Mouse (Mus musculus) erythroid progenitor cell, adult 5-6 weeks (primary cell): ENCODE data around the gene Ppp1r13l. TPM values are rescaled to one million over a fixed set of nuclear protein-coding genes. Genes with fewer than 3 reads are reported as not detected.
A peak's percentile ranks its signal among the peaks of the same experiment; 100 is the strongest.

ENCODE experiments used
- ATAC-seq: replicated peaks from 2 replicates; pipeline ENCODE4 v1.8.0; 2016; ENCODE audit warnings: moderate number of reproducible peaks, mild to moderate bottlenecking, moderate TSS enrichment, inconsistent platforms; ENCODE audit not compliant: poor library complexity, low FRiP score, severe bottlenecking
- total RNA-seq, 2 experiments: library from RNA; stranded (forward) in 1 of 2; stranded (reverse) in 1 of 2; fragments of 150-400 nt in 1 of 2; fragments of 186-747, 209-891 nt in 1 of 2; gene quantifications; 2 replicates each; pipeline versions ENCODE4 v1.2.3 to v1.2.4; 2015 to 2017; ENCODE audit warnings: low replicate concordance in 2 of 2

Ppp1r13l gene
- total RNA-seq, 2 experiments from 2014 or later, result 1.7 TPM; not detected in 1

GRCm38 (mm10) chr7:19403731-19404296 is 44.3 kb downstream of the Ppp1r13l start, which contains the start of gene Klc3:
TSS of gene Klc3 (minus strand) at chr7:19404104.
- ATAC-seq, result 0 out of 2 replicates have a peak, but pooled peaks have one; percentile 20

- no peak for ATAC-seq
Measured at GRCm38 (mm10) chr7:19404476-19404875, 44.9 kb downstream of the Ppp1r13l start, which contains the start of gene Ckm. TSS of gene Ckm (plus strand) at chr7:19404776.

GRCm38 (mm10) chr7:19405417-19405816 is 45.9 kb downstream of the Ppp1r13l start:
- ATAC-seq, result peak; percentile 56; the same call in 1 of the 2 replicates

- no peak for ATAC-seq
Measured at GRCm38 (mm10) chr7:19409753-19410152, 50.2 kb downstream of the Ppp1r13l start.

- ATAC-seq, result no peak
Measured at GRCm38 (mm10) chr7:19410766-19411344, 51.3 kb downstream of the Ppp1r13l start.

- no peak for ATAC-seq
Measured at GRCm38 (mm10) chr7:19411783-19412182, 52.2 kb downstream of the Ppp1r13l start.

- no peak for ATAC-seq
Measured at GRCm38 (mm10) chr7:19413525-19413924, 54.0 kb downstream of the Ppp1r13l start.

- ATAC-seq, result no peak
Measured at GRCm38 (mm10) chr7:19416590-19416989, 57.0 kb downstream of the Ppp1r13l start.

- ATAC-seq, result no peak
Measured at GRCm38 (mm10) chr7:19420121-19420520, 60.6 kb downstream of the Ppp1r13l start.

- ATAC-seq, result peak; percentile 95
Measured at GRCm38 (mm10) chr7:19420821-19421636, 61.5 kb downstream of the Ppp1r13l start.

- ATAC-seq, result no peak
Measured at GRCm38 (mm10) chr7:19423083-19423482, 63.5 kb downstream of the Ppp1r13l start.

GRCm38 (mm10) chr7:19424051-19424450 is 64.5 kb downstream of the Ppp1r13l start:
- no peak for ATAC-seq

GRCm38 (mm10) chr7:19426349-19426748 is 66.8 kb downstream of the Ppp1r13l start:
- ATAC-seq, result no peak

GRCm38 (mm10) chr7:19426888-19427287 is 67.3 kb downstream of the Ppp1r13l start:
- ATAC-seq, result no peak

Other genes starting within 250 kb of the Ppp1r13l start
- gene Gm4969, start 241.4 kb upstream of the Ppp1r13l start, total RNA-seq (2015; ENCODE audit: low replicate concordance), result not detected in 2 replicates
- gene Gm4969, start 241.4 kb upstream of the Ppp1r13l start, total RNA-seq (2017; ENCODE audit: low replicate concordance), result not detected in 2 replicates
- 4.7 and 5.0 TPM in 2 replicates for gene Fbxo46, start 239.9 kb upstream of the Ppp1r13l start, total RNA-seq (2015; ENCODE audit: low replicate concordance)
- gene Fbxo46, start 239.9 kb upstream of the Ppp1r13l start, total RNA-seq (2017; ENCODE audit: low replicate concordance), result 6.3 and 7.3 TPM in 2 replicates
- gene Qpctl, start 210.5 kb upstream of the Ppp1r13l start, total RNA-seq (2015; ENCODE audit: low replicate concordance), result 2.5 and 2.9 TPM in 2 replicates
- 1.9 TPM in 2 replicates for gene Qpctl, start 210.5 kb upstream of the Ppp1r13l start, total RNA-seq (2017; ENCODE audit: low replicate concordance)
- gene Snrpd2, start 210.0 kb upstream of the Ppp1r13l start, total RNA-seq (2015; ENCODE audit: low replicate concordance), result 15.5 and 22.0 TPM in 2 replicates
- gene Snrpd2, start 210.0 kb upstream of the Ppp1r13l start, total RNA-seq (2017; ENCODE audit: low replicate concordance), result 5.4 and 15.7 TPM in 2 replicates
- gene Gipr, start 193.6 kb upstream of the Ppp1r13l start, total RNA-seq (2015; ENCODE audit: low replicate concordance), result not detected in 2 replicates
- gene Gipr, start 193.6 kb upstream of the Ppp1r13l start, total RNA-seq (2017; ENCODE audit: low replicate concordance), result not detected in 2 replicates
- gene Eml2, start 183.3 kb upstream of the Ppp1r13l start, total RNA-seq (2015; ENCODE audit: low replicate concordance), result 2.5 TPM in 1 of 2 replicates, not detected in the other
- 1.3 TPM in 1 of 2 replicates, not detected in the other for gene Eml2, start 183.3 kb upstream of the Ppp1r13l start, total RNA-seq (2017; ENCODE audit: low replicate concordance)
- gene Gpr4, start 147.2 kb upstream of the Ppp1r13l start, total RNA-seq (2015; ENCODE audit: low replicate concordance), result not detected in 2 replicates
- not detected in 2 replicates for gene Gpr4, start 147.2 kb upstream of the Ppp1r13l start, total RNA-seq (2017; ENCODE audit: low replicate concordance)
- 19.8 and 25.6 TPM in 2 replicates for gene Opa3, start 131.4 kb upstream of the Ppp1r13l start, total RNA-seq (2015; ENCODE audit: low replicate concordance)
- gene Opa3, start 131.4 kb upstream of the Ppp1r13l start, total RNA-seq (2017; ENCODE audit: low replicate concordance), result 20.0 and 22.7 TPM in 2 replicates
- gene Vasp, start 87.9 kb upstream of the Ppp1r13l start, total RNA-seq (2015; ENCODE audit: low replicate concordance), result 34.0 and 58.7 TPM in 2 replicates
- 17.9 and 26.7 TPM in 2 replicates for gene Vasp, start 87.9 kb upstream of the Ppp1r13l start, total RNA-seq (2017; ENCODE audit: low replicate concordance)
- gene Ppm1n, start 79.7 kb upstream of the Ppp1r13l start, total RNA-seq (2015; ENCODE audit: low replicate concordance), result not detected in 2 replicates
- gene Ppm1n, start 79.7 kb upstream of the Ppp1r13l start, total RNA-seq (2017; ENCODE audit: low replicate concordance), result not detected in 2 replicates
- 4.0 TPM in 1 of 2 replicates, not detected in the other for gene Rtn2, start 77.1 kb upstream of the Ppp1r13l start, total RNA-seq (2015; ENCODE audit: low replicate concordance)
- gene Rtn2, start 77.1 kb upstream of the Ppp1r13l start, total RNA-seq (2017; ENCODE audit: low replicate concordance), result not detected in 2 replicates
- gene Fosb, start 49.7 kb upstream of the Ppp1r13l start, total RNA-seq (2015; ENCODE audit: low replicate concordance), result 6.3 and 7.9 TPM in 2 replicates
- gene Fosb, start 49.7 kb upstream of the Ppp1r13l start, total RNA-seq (2017; ENCODE audit: low replicate concordance), result 1.3 and 3.3 TPM in 2 replicates
- 3.6 and 12.6 TPM in 2 replicates for gene Ercc1, start 15.0 kb upstream of the Ppp1r13l start, total RNA-seq (2015; ENCODE audit: low replicate concordance)
- 1.2 and 1.8 TPM in 2 replicates for gene Ercc1, start 15.0 kb upstream of the Ppp1r13l start, total RNA-seq (2017; ENCODE audit: low replicate concordance)
- 2.1 and 3.6 TPM in 2 replicates for gene Cd3eap, start 266 bp upstream of the Ppp1r13l start, total RNA-seq (2015; ENCODE audit: low replicate concordance)
- gene Cd3eap, start 266 bp upstream of the Ppp1r13l start, total RNA-seq (2017; ENCODE audit: low replicate concordance), result 0.45 and 4.0 TPM in 2 replicates
- 1.7 and 1.8 TPM in 2 replicates for gene Ercc2, start 22.3 kb downstream of the Ppp1r13l start, total RNA-seq (2015; ENCODE audit: low replicate concordance)
- gene Ercc2, start 22.3 kb downstream of the Ppp1r13l start, total RNA-seq (2017; ENCODE audit: low replicate concordance), result 5.3 and 11.3 TPM in 2 replicates
- 2.5 TPM in 1 of 2 replicates, not detected in the other for gene Klc3, start 44.4 kb downstream of the Ppp1r13l start, total RNA-seq (2015; ENCODE audit: low replicate concordance)
- not detected in 2 replicates for gene Klc3, start 44.4 kb downstream of the Ppp1r13l start, total RNA-seq (2017; ENCODE audit: low replicate concordance)
- gene Ckm, start 45.0 kb downstream of the Ppp1r13l start, total RNA-seq (2015; ENCODE audit: low replicate concordance), result not detected in 2 replicates
- not detected in 2 replicates for gene Ckm, start 45.0 kb downstream of the Ppp1r13l start, total RNA-seq (2017; ENCODE audit: low replicate concordance)
- gene Mark4, start 99.1 kb downstream of the Ppp1r13l start, total RNA-seq (2015; ENCODE audit: low replicate concordance), result 4.3 and 8.8 TPM in 2 replicates
- gene Mark4, start 99.1 kb downstream of the Ppp1r13l start, total RNA-seq (2017; ENCODE audit: low replicate concordance), result 1.1 and 1.2 TPM in 2 replicates
- gene Exoc3l2, start 103.6 kb downstream of the Ppp1r13l start, total RNA-seq (2015; ENCODE audit: low replicate concordance), result not detected in 2 replicates
- not detected in 2 replicates for gene Exoc3l2, start 103.6 kb downstream of the Ppp1r13l start, total RNA-seq (2017; ENCODE audit: low replicate concordance)
- gene Bloc1s3, start 148.6 kb downstream of the Ppp1r13l start, total RNA-seq (2015; ENCODE audit: low replicate concordance), result 2.9 TPM in 2 replicates
- 0.13 and 0.15 TPM in 2 replicates for gene Bloc1s3, start 148.6 kb downstream of the Ppp1r13l start, total RNA-seq (2017; ENCODE audit: low replicate concordance)
- 12.6 and 31.9 TPM in 2 replicates for gene Trappc6a, start 148.6 kb downstream of the Ppp1r13l start, total RNA-seq (2015; ENCODE audit: low replicate concordance)
- gene Trappc6a, start 148.6 kb downstream of the Ppp1r13l start, total RNA-seq (2017; ENCODE audit: low replicate concordance), result 3.5 and 5.8 TPM in 2 replicates
- gene Nkpd1, start 158.1 kb downstream of the Ppp1r13l start, total RNA-seq (2015; ENCODE audit: low replicate concordance), result not detected in 2 replicates
- not detected in 2 replicates for gene Nkpd1, start 158.1 kb downstream of the Ppp1r13l start, total RNA-seq (2017; ENCODE audit: low replicate concordance)
- gene Ppp1r37, start 203.3 kb downstream of the Ppp1r13l start, total RNA-seq (2015; ENCODE audit: low replicate concordance), result 51.1 and 51.5 TPM in 2 replicates
- 54.5 and 74.7 TPM in 2 replicates for gene Ppp1r37, start 203.3 kb downstream of the Ppp1r13l start, total RNA-seq (2017; ENCODE audit: low replicate concordance)
- not detected in 2 replicates for gene Zfp296, start 217.5 kb downstream of the Ppp1r13l start, total RNA-seq (2015; ENCODE audit: low replicate concordance)
- gene Zfp296, start 217.5 kb downstream of the Ppp1r13l start, total RNA-seq (2017; ENCODE audit: low replicate concordance), result 1.7 TPM in 1 of 2 replicates, not detected in the other
- gene Gemin7, start 217.8 kb downstream of the Ppp1r13l start, total RNA-seq (2015; ENCODE audit: low replicate concordance), result 78.9 and 80.1 TPM in 2 replicates
- 19.6 and 26.4 TPM in 2 replicates for gene Gemin7, start 217.8 kb downstream of the Ppp1r13l start, total RNA-seq (2017; ENCODE audit: low replicate concordance)
- gene Clasrp, start 244.7 kb downstream of the Ppp1r13l start, total RNA-seq (2015; ENCODE audit: low replicate concordance), result 12.3 and 14.3 TPM in 2 replicates
- gene Clasrp, start 244.7 kb downstream of the Ppp1r13l start, total RNA-seq (2017; ENCODE audit: low replicate concordance), result 19.9 and 45.4 TPM in 2 replicates